Mouse (Mus musculus): ENCODE data around the gene Zg16. TPM values are rescaled to one million over a fixed set of nuclear protein-coding genes. Genes with fewer than 3 reads are reported as not detected.

Zg16 gene
- polyA plus RNA-seq, 1 experiment, result not detected

- H3K4me1 ChIP-seq (ENCODE audit: control insufficient read depth, insufficient read depth, low read length), result peaks cover 71% of the 10 kb centered on the region
- TF ChIP-seq CTCF (IDR thresholded peaks at IDR 0.05; ENCODE audit: insufficient read depth, low read depth, low read length), result no peak
- no peak for TF ChIP-seq POLR2A (IDR thresholded peaks at IDR 0.05; ENCODE audit: insufficient read depth, low read depth, low read length)
- peak overlapping the region; percentile 61 for H3K4me3 ChIP-seq (ENCODE audit: insufficient read depth, low read depth, low read length)
- H3K27ac ChIP-seq (ENCODE audit: insufficient read depth, low read depth, low read length), result peak overlapping the region; percentile 56
- WGBS, result 15% methylated on average over 5 of the region's 5 CpGs
Measured at GRCm38 (mm10) chr7:127020491-127020890, 66.6 kb downstream of the Zg16 start.

GRCm38 (mm10) chr7:127020031-127020430, 67.1 kb downstream of the Zg16 start:
- TF ChIP-seq CTCF (IDR thresholded peaks at IDR 0.05; ENCODE audit: insufficient read depth, low read depth, low read length), result no peak
- TF ChIP-seq POLR2A (IDR thresholded peaks at IDR 0.05; ENCODE audit: insufficient read depth, low read depth, low read length), result no peak
- 36% methylated on average over 3 of the region's 3 CpGs for WGBS
- Histone ChIP-seq H3K4me3 (ENCODE audit: insufficient read depth, low read depth, low read length) (peak overlapping the region; percentile 61), H3K27ac (ENCODE audit: insufficient read depth, low read depth, low read length) (peak overlapping the region; percentile 56), H3K4me1 (ENCODE audit: control insufficient read depth, insufficient read depth, low read length) (peaks cover 71% of the 10 kb centered on the region)

- Histone ChIP-seq H3K4me1 (ENCODE audit: control insufficient read depth, insufficient read depth, low read length) (peaks cover 70% of the 10 kb centered on the region), H3K27ac (ENCODE audit: insufficient read depth, low read depth, low read length) (peak overlapping the region; percentile 56; the same call in 1 of the 2 replicates), H3K4me3 (ENCODE audit: insufficient read depth, low read depth, low read length) (peak overlapping the region; percentile 61)
- no peak for TF ChIP-seq POLR2A (IDR thresholded peaks at IDR 0.05; ENCODE audit: insufficient read depth, low read depth, low read length)
- no peak for TF ChIP-seq CTCF (IDR thresholded peaks at IDR 0.05; ENCODE audit: insufficient read depth, low read depth, low read length)
- 57% methylated on average over 14 of the region's 14 CpGs for WGBS
Measured at GRCm38 (mm10) chr7:127019306-127019960, 67.7 kb downstream of the Zg16 start.

GRCm38 (mm10) chr7:127018416-127019305, 68.5 kb downstream of the Zg16 start:
- 82% methylated on average over 15 of the region's 15 CpGs for WGBS
- TF ChIP-seq POLR2A (IDR thresholded peaks at IDR 0.05; ENCODE audit: insufficient read depth, low read depth, low read length), result no peak
- no peak for TF ChIP-seq CTCF (IDR thresholded peaks at IDR 0.05; ENCODE audit: insufficient read depth, low read depth, low read length)
- H3K4me1 ChIP-seq (ENCODE audit: control insufficient read depth, insufficient read depth, low read length), result peaks cover 70% of the 10 kb centered on the region

GRCm38 (mm10) chr7:127017950-127018345, 69.2 kb downstream of the Zg16 start:
- no peak overlapping the region for H3K4me3 ChIP-seq (ENCODE audit: insufficient read depth, low read depth, low read length)
- WGBS, result 28% methylated on average over 6 of the region's 6 CpGs
- TF ChIP-seq CTCF (IDR thresholded peaks at IDR 0.05; ENCODE audit: insufficient read depth, low read depth, low read length) (no peak), POLR2A (IDR thresholded peaks at IDR 0.05; ENCODE audit: insufficient read depth, low read depth, low read length) (no peak)
- 0 out of 2 replicates have a peak overlapping the region, but pooled peaks have one; percentile 6 for H3K27ac ChIP-seq (ENCODE audit: insufficient read depth, low read depth, low read length)
- peaks cover 67% of the 10 kb centered on the region for H3K4me1 ChIP-seq (ENCODE audit: control insufficient read depth, insufficient read depth, low read length)

More at GRCm38 (mm10) chr7:127018416-127019305, 68.5 kb downstream of the Zg16 start:
- Histone ChIP-seq H3K4me3 (ENCODE audit: insufficient read depth, low read depth, low read length) (peak overlapping the region; percentile 61; the same call in 1 of the 2 replicates), H3K27ac (ENCODE audit: insufficient read depth, low read depth, low read length) (0 out of 2 replicates have a peak overlapping the region, but pooled peaks have one; percentile 6)

- peak within 1 kb of the TSS; percentile 94 for H3K27ac ChIP-seq (ENCODE audit: insufficient read depth, low read depth, low read length)
- peaks cover 62% of the 10 kb centered on the region for H3K4me1 ChIP-seq (ENCODE audit: control insufficient read depth, insufficient read depth, low read length)
- WGBS, result under 1% methylated on average over 39 of the region's 39 CpGs
- peak within 1 kb of the TSS; percentile 91 for H3K4me3 ChIP-seq (ENCODE audit: insufficient read depth, low read depth, low read length)
- TF ChIP-seq POLR2A (IDR thresholded peaks at IDR 0.05; ENCODE audit: insufficient read depth, low read depth, low read length) (peak; percentile 78), CTCF (IDR thresholded peaks at IDR 0.05; ENCODE audit: insufficient read depth, low read depth, low read length) (peak; percentile 95)
Measured at GRCm38 (mm10) chr7:127016971-127017949, 69.9 kb downstream of the Zg16 start, which contains the start of gene Pagr1a. Gene Pagr1a (minus strand): TSS chr7:127017352.

- Histone ChIP-seq H3K27ac (ENCODE audit: insufficient read depth, low read depth, low read length) (peak overlapping the region; percentile 94), H3K4me3 (ENCODE audit: insufficient read depth, low read depth, low read length) (peak overlapping the region; percentile 91), H3K4me1 (ENCODE audit: control insufficient read depth, insufficient read depth, low read length) (peaks cover 58% of the 10 kb centered on the region)
- TF ChIP-seq POLR2A (IDR thresholded peaks at IDR 0.05; ENCODE audit: insufficient read depth, low read depth, low read length), result no peak
- no peak for TF ChIP-seq CTCF (IDR thresholded peaks at IDR 0.05; ENCODE audit: insufficient read depth, low read depth, low read length)
- 0% methylated on average over 22 of the region's 22 CpGs for WGBS
Measured at GRCm38 (mm10) chr7:127016486-127016938, 70.6 kb downstream of the Zg16 start.

GRCm38 (mm10) chr7:127016481-127016485, 70.8 kb downstream of the Zg16 start, which contains the start of gene Pagr1b:
Gene Pagr1b (minus strand): TSS chr7:127016484.
- peaks cover 56% of the 10 kb centered on the region for H3K4me1 ChIP-seq (ENCODE audit: control insufficient read depth, insufficient read depth, low read length)
- peak within 1 kb of the TSS; percentile 94 for H3K27ac ChIP-seq (ENCODE audit: insufficient read depth, low read depth, low read length)
- no peak for TF ChIP-seq CTCF (IDR thresholded peaks at IDR 0.05; ENCODE audit: insufficient read depth, low read depth, low read length)
- H3K4me3 ChIP-seq (ENCODE audit: insufficient read depth, low read depth, low read length), result peak within 1 kb of the TSS; percentile 91

All from olfactory bulb, adult 2 months (tissue).